Mouse (Mus musculus): ENCODE data around the gene Galnt16.

Galnt16 gene

GRCm38 (mm10) chr12:80531585-80531984, 13.5 kb downstream of the Galnt16 start:
- no peak for DNase-seq (ENCODE audit: low spot score)

- no peak for DNase-seq (ENCODE audit: low spot score)
Measured at GRCm38 (mm10) chr12:80533876-80534275, 15.8 kb downstream of the Galnt16 start.

- no peak for DNase-seq (ENCODE audit: low spot score)
Measured at GRCm38 (mm10) chr12:80537313-80537712, 19.2 kb downstream of the Galnt16 start.

GRCm38 (mm10) chr12:80538311-80538710, 20.2 kb downstream of the Galnt16 start:
- no peak for DNase-seq (ENCODE audit: low spot score)

GRCm38 (mm10) chr12:80545310-80545709, 27.2 kb downstream of the Galnt16 start:
- DNase-seq (ENCODE audit: low spot score) = no peak

- DNase-seq (ENCODE audit: low spot score) = peak; percentile 70
Measured at GRCm38 (mm10) chr12:80549646-80550045, 31.6 kb downstream of the Galnt16 start.

GRCm38 (mm10) chr12:80553157-80553556, 35.1 kb downstream of the Galnt16 start:
- no peak for DNase-seq (ENCODE audit: low spot score)

- DNase-seq (ENCODE audit: low spot score) = no peak
Measured at GRCm38 (mm10) chr12:80554312-80554711, 36.2 kb downstream of the Galnt16 start.

- DNase-seq (ENCODE audit: low spot score) = no peak
Measured at GRCm38 (mm10) chr12:80561904-80562303, 43.8 kb downstream of the Galnt16 start.

GRCm38 (mm10) chr12:80562793-80563192, 44.7 kb downstream of the Galnt16 start:
- DNase-seq (ENCODE audit: low spot score) = no peak

- no peak for DNase-seq (ENCODE audit: low spot score)
Measured at GRCm38 (mm10) chr12:80564990-80565389, 46.9 kb downstream of the Galnt16 start.

- no peak for DNase-seq (ENCODE audit: low spot score)
Measured at GRCm38 (mm10) chr12:80565793-80566192, 47.7 kb downstream of the Galnt16 start.

- no peak for DNase-seq (ENCODE audit: low spot score)
Measured at GRCm38 (mm10) chr12:80566502-80566901, 48.4 kb downstream of the Galnt16 start.

- no peak for DNase-seq (ENCODE audit: low spot score)
Measured at GRCm38 (mm10) chr12:80567375-80567774, 49.3 kb downstream of the Galnt16 start.

GRCm38 (mm10) chr12:80569561-80569960, 51.5 kb downstream of the Galnt16 start:
- no peak for DNase-seq (ENCODE audit: low spot score)

- no peak for DNase-seq (ENCODE audit: low spot score)
Measured at GRCm38 (mm10) chr12:80574318-80574717, 56.2 kb downstream of the Galnt16 start.

- DNase-seq (ENCODE audit: low spot score) = peak; percentile 56
Measured at GRCm38 (mm10) chr12:80574825-80575371, 56.8 kb downstream of the Galnt16 start.

GRCm38 (mm10) chr12:80577049-80577448, 59.0 kb downstream of the Galnt16 start:
- peak; percentile 71 for DNase-seq (ENCODE audit: low spot score)

- DNase-seq (ENCODE audit: low spot score) = no peak
Measured at GRCm38 (mm10) chr12:80581357-80581756, 63.3 kb downstream of the Galnt16 start.

GRCm38 (mm10) chr12:80584973-80585372, 66.9 kb downstream of the Galnt16 start:
- DNase-seq (ENCODE audit: low spot score) = peak; percentile 71

GRCm38 (mm10) chr12:80594141-80594540, 76.1 kb downstream of the Galnt16 start:
- DNase-seq (ENCODE audit: low spot score) = no peak

- DNase-seq (ENCODE audit: low spot score) = no peak
Measured at GRCm38 (mm10) chr12:80594781-80595180, 76.7 kb downstream of the Galnt16 start.

GRCm38 (mm10) chr12:80595566-80595965, 77.5 kb downstream of the Galnt16 start:
- no peak for DNase-seq (ENCODE audit: low spot score)

GRCm38 (mm10) chr12:80595968-80596367, 77.9 kb downstream of the Galnt16 start:
- no peak for DNase-seq (ENCODE audit: low spot score)

- no peak for DNase-seq (ENCODE audit: low spot score)
Measured at GRCm38 (mm10) chr12:80598236-80598635, 80.2 kb downstream of the Galnt16 start.

Measured in testis, postnatal 10 days (tissue).